Mouse (Mus musculus) kidney, embryonic 15.5 days (tissue): ENCODE results near the gene Rapgefl1. TPM values are rescaled to one million over a fixed set of nuclear protein-coding genes. Genes with fewer than 3 reads are reported as not detected.
"Not testable (repeated sequence)": the region's sequence is repeated elsewhere in the genome, so short reads cannot be mapped to it uniquely, and the experiment has no call there.

Experiments used
- ATAC-seq: fragments of 200-750 bp; cut with Nextera tagmentation; replicated peaks from 2 replicates; pipeline ENCODE4 v1.8.0; 2017; ENCODE audit warnings: moderate TSS enrichment; ENCODE audit not compliant: low FRiP score
- H3K27ac ChIP-seq: fragments of 300-500 bp; sonication (generic); 2 replicates; pipeline ENCODE4 v1.5.1; 2015; ENCODE audit warnings: mild to moderate bottlenecking, inconsistent platforms
- H3K27me3 ChIP-seq: fragments of 300-500 bp; sonication (generic); 2 replicates; pipeline ENCODE4 v1.6.1; 2015; ENCODE audit warnings: inconsistent platforms
- H3K36me3 ChIP-seq: fragments of 300-500 bp; sonication (generic); 2 replicates; pipeline ENCODE4 v1.6.1; 2015; ENCODE audit warnings: inconsistent platforms
- H3K4me1 ChIP-seq: fragments of 300-500 bp; sonication (generic); 2 replicates; pipeline ENCODE4 v1.6.1; 2015; ENCODE audit warnings: inconsistent platforms
- H3K4me2 ChIP-seq: fragments of 300-500 bp; sonication (generic); 2 replicates; pipeline ENCODE4 v1.6.1; 2015; ENCODE audit warnings: moderate library complexity, mild to moderate bottlenecking, inconsistent platforms
- H3K4me3 ChIP-seq: fragments of 300-500 bp; sonication (generic); replicated peaks from 2 replicates; pipeline ENCODE4 v1.5.1; 2015; ENCODE audit warnings: mild to moderate bottlenecking, inconsistent platforms
- H3K9ac ChIP-seq: fragments of 300-500 bp; sonication (generic); 2 replicates; pipeline ENCODE4 v1.6.1; 2015; ENCODE audit warnings: mild to moderate bottlenecking, inconsistent platforms
- H3K9me3 ChIP-seq: fragments of 300-500 bp; sonication (generic); replicated peaks from 2 replicates; pipeline ENCODE4 v1.6.1; 2016; ENCODE audit warnings: inconsistent platforms
- WGBS: fragments of 180-500 bp; shearing (Covaris S2); methylation state at CpG from one replicate; pipeline ENCODE4 v1.1.7; 2015; ENCODE audit warnings: mixed read lengths; 5-methylcytosine and 5-hydroxymethylcytosine counted together
- polyA plus RNA-seq: library from polyadenylated mRNA; unstranded; fragments of >200 nt; fragmentation: Nextera tagmentation; extraction: Ambion mirVana; gene quantifications from 2 replicates; pipeline ENCODE4 v1.2.1, GENCODE M21; 2015

Rapgefl1 gene
- polyA plus RNA-seq, 1 experiment from 2014 or later = 1.7 TPM

GRCm38 (mm10) chr11:98826071-98826470 lies 10.5 kb upstream of the Rapgefl1 start:
- not testable (repeated sequence) for H3K27ac ChIP-seq, H3K4me2 ChIP-seq, H3K9me3 ChIP-seq, H3K27me3 ChIP-seq, ATAC-seq, H3K4me1 ChIP-seq, H3K9ac ChIP-seq, H3K4me3 ChIP-seq
- H3K36me3 ChIP-seq = peaks cover 98% of the 10 kb centered on the region
- 96% methylated on average over 2 of the region's 2 CpGs for WGBS

GRCm38 (mm10) chr11:98827877-98828276 lies 8.7 kb upstream of the Rapgefl1 start:
- H3K4me2 ChIP-seq = no peak overlapping the region
- no peak overlapping the region for H3K4me3 ChIP-seq
- H3K27me3 ChIP-seq = no peaks in the 10 kb centered on the region
- H3K36me3 ChIP-seq = peaks cover 98% of the 10 kb centered on the region
- no peak for ATAC-seq
- H3K27ac ChIP-seq = no peak overlapping the region
- 82% methylated on average over 2 of the region's 2 CpGs for whole genome bisulfite sequencing
- H3K9me3 ChIP-seq = no peaks in the 10 kb centered on the region
- H3K4me1 ChIP-seq = no peaks in the 10 kb centered on the region
- no peak overlapping the region for H3K9ac ChIP-seq

- Histone ChIP-seq H3K4me1 (no peaks in the 10 kb centered on the region), H3K4me2 (no peak overlapping the region), H3K36me3 (peaks cover 98% of the 10 kb centered on the region), H3K27ac (no peak overlapping the region), H3K9me3 (no peaks in the 10 kb centered on the region), H3K4me3 (no peak overlapping the region), H3K27me3 (no peaks in the 10 kb centered on the region), H3K9ac (no peak overlapping the region)
- no peak for ATAC-seq
- 69% methylated on average over 12 of the region's 12 CpGs for WGBS
Measured at GRCm38 (mm10) chr11:98829091-98829775, 7.4 kb upstream of the Rapgefl1 start.

GRCm38 (mm10) chr11:98829875-98830274 lies 6.7 kb upstream of the Rapgefl1 start:
- Histone ChIP-seq H3K4me3 (no peak overlapping the region), H3K36me3 (peaks cover 96% of the 10 kb centered on the region), H3K27ac (no peak overlapping the region), H3K9me3 (no peaks in the 10 kb centered on the region), H3K4me2 (no peak overlapping the region), H3K9ac (no peak overlapping the region), H3K4me1 (no peaks in the 10 kb centered on the region), H3K27me3 (no peaks in the 10 kb centered on the region)
- 51% methylated on average over 4 of the region's 4 CpGs for WGBS
- no peak for ATAC-seq

- WGBS = 62% methylated on average over 5 of the region's 5 CpGs
- Histone ChIP-seq H3K9ac (no peak overlapping the region), H3K4me3 (no peak overlapping the region), H3K4me1 (peaks cover 44% of the 10 kb centered on the region), H3K36me3 (peaks cover 44% of the 10 kb centered on the region), H3K27ac (no peak overlapping the region), H3K4me2 (no peak overlapping the region), H3K27me3 (peaks cover 23% of the 10 kb centered on the region), H3K9me3 (no peaks in the 10 kb centered on the region)
- no peak for ATAC-seq
Measured at GRCm38 (mm10) chr11:98835296-98835695, 1.3 kb upstream of the Rapgefl1 start.

GRCm38 (mm10) chr11:98835725-98836124 lies 860 bp upstream of the Rapgefl1 start:
- Histone ChIP-seq H3K27ac (no peak overlapping the region; the same call in 1 of the 2 replicates), H3K4me2 (no peak overlapping the region)
- WGBS = 64% methylated on average over 3 of the region's 3 CpGs

GRCm38 (mm10) chr11:98836128-98836527 lies 457 bp upstream of the Rapgefl1 start:
- WGBS = 23% methylated on average over 7 of the region's 7 CpGs
- H3K4me1 ChIP-seq = peaks cover 44% of the 10 kb centered on the region
- peak overlapping the region; percentile 99 for H3K4me2 ChIP-seq
- H3K9ac ChIP-seq = peak overlapping the region; percentile 65; the same call in 1 of the 2 replicates
- H3K27me3 ChIP-seq = peaks cover 23% of the 10 kb centered on the region
- 0 out of 2 replicates have a peak overlapping the region, but pooled peaks have one; percentile 54 for H3K27ac ChIP-seq
- ATAC-seq = peak; percentile 3; the same call in 1 of the 2 replicates
- H3K9me3 ChIP-seq = no peaks in the 10 kb centered on the region
- H3K4me3 ChIP-seq = peak overlapping the region; percentile 72
- H3K36me3 ChIP-seq = peaks cover 36% of the 10 kb centered on the region

More at GRCm38 (mm10) chr11:98835725-98836124, 860 bp upstream of the Rapgefl1 start:
- H3K4me3 ChIP-seq = no peak overlapping the region
- no peaks in the 10 kb centered on the region for H3K9me3 ChIP-seq
- H3K4me1 ChIP-seq = peaks cover 44% of the 10 kb centered on the region
- peaks cover 40% of the 10 kb centered on the region for H3K36me3 ChIP-seq
- H3K9ac ChIP-seq = no peak overlapping the region
- H3K27me3 ChIP-seq = peaks cover 23% of the 10 kb centered on the region
- ATAC-seq = no peak

- peaks cover 23% of the 10 kb centered on the region for H3K27me3 ChIP-seq
- peak; percentile 19; the same call in 1 of the 2 replicates for ATAC-seq
- peak overlapping the region; percentile 54; the same call in 1 of the 2 replicates for H3K27ac ChIP-seq
- WGBS = under 1% methylated on average over 29 of the region's 29 CpGs
- peak overlapping the region; percentile 65 for H3K9ac ChIP-seq
- no peaks in the 10 kb centered on the region for H3K9me3 ChIP-seq
- H3K4me1 ChIP-seq = peaks cover 44% of the 10 kb centered on the region
- peak overlapping the region; percentile 72 for H3K4me3 ChIP-seq
- peak overlapping the region; percentile 99 for H3K4me2 ChIP-seq
- H3K36me3 ChIP-seq = peaks cover 24% of the 10 kb centered on the region
Measured at GRCm38 (mm10) chr11:98837231-98837704, 683 bp downstream of the Rapgefl1 start.

GRCm38 (mm10) chr11:98837917-98838316 lies 1.3 kb downstream of the Rapgefl1 start:
- Histone ChIP-seq H3K27ac (no peak overlapping the region), H3K9ac (no peak overlapping the region), H3K27me3 (peaks cover 23% of the 10 kb centered on the region), H3K4me1 (peaks cover 44% of the 10 kb centered on the region), H3K4me2 (peak overlapping the region; percentile 99), H3K9me3 (no peaks in the 10 kb centered on the region), H3K36me3 (peaks cover 18% of the 10 kb centered on the region), H3K4me3 (peak overlapping the region; percentile 72)
- no peak for ATAC-seq
- WGBS = 30% methylated on average over 11 of the region's 11 CpGs

GRCm38 (mm10) chr11:98838512-98838911 lies 1.9 kb downstream of the Rapgefl1 start:
- H3K4me2 ChIP-seq = no peak overlapping the region
- H3K27ac ChIP-seq = no peak overlapping the region
- H3K4me1 ChIP-seq = peaks cover 44% of the 10 kb centered on the region
- peaks cover 23% of the 10 kb centered on the region for H3K27me3 ChIP-seq
- H3K4me3 ChIP-seq = no peak overlapping the region
- H3K36me3 ChIP-seq = peaks cover 12% of the 10 kb centered on the region
- H3K9me3 ChIP-seq = no peaks in the 10 kb centered on the region
- 58% methylated on average over 9 of the region's 9 CpGs for WGBS
- ATAC-seq = no peak
- no peak overlapping the region for H3K9ac ChIP-seq

- no peak for ATAC-seq
Measured at GRCm38 (mm10) chr11:98839402-98839801, 2.8 kb downstream of the Rapgefl1 start.

GRCm38 (mm10) chr11:98839897-98840296 lies 3.3 kb downstream of the Rapgefl1 start:
- H3K9me3 ChIP-seq = no peaks in the 10 kb centered on the region
- WGBS = 36% methylated on average over 8 of the region's 10 CpGs
- H3K27ac ChIP-seq = no peak overlapping the region
- ATAC-seq = no peak
- peaks cover 46% of the 10 kb centered on the region for H3K4me1 ChIP-seq
- no peak overlapping the region for H3K9ac ChIP-seq
- no peaks in the 10 kb centered on the region for H3K36me3 ChIP-seq
- 0 out of 2 replicates have a peak overlapping the region, but pooled peaks have one; percentile 3 for H3K4me2 ChIP-seq
- H3K27me3 ChIP-seq = peaks cover 23% of the 10 kb centered on the region
- no peak overlapping the region for H3K4me3 ChIP-seq

More at GRCm38 (mm10) chr11:98839402-98839801, 2.8 kb downstream of the Rapgefl1 start:
- no peak overlapping the region for H3K27ac ChIP-seq
- H3K4me3 ChIP-seq = no peak overlapping the region
- H3K9me3 ChIP-seq = no peaks in the 10 kb centered on the region
- H3K36me3 ChIP-seq = peaks cover 3% of the 10 kb centered on the region; the same call in 1 of the 2 replicates
- WGBS = 28% methylated on average over 6 of the region's 6 CpGs
- 0 out of 2 replicates have a peak overlapping the region, but pooled peaks have one; percentile 3 for H3K4me2 ChIP-seq
- no peak overlapping the region for H3K9ac ChIP-seq
- H3K27me3 ChIP-seq = peaks cover 23% of the 10 kb centered on the region
- peaks cover 44% of the 10 kb centered on the region for H3K4me1 ChIP-seq
